Mouse (Mus musculus) stomach, postnatal 0 days (tissue): ENCODE data around the gene Klk15. TPM values are rescaled to one million over a fixed set of nuclear protein-coding genes. Genes with fewer than 3 reads are reported as not detected.
"Not testable (repeated sequence)": the region's sequence is repeated elsewhere in the genome, so short reads cannot be mapped to it uniquely, and the experiment has no call there.

ENCODE experiments used
- ATAC-seq: fragments of 200-750 bp; cut with Nextera tagmentation; 2 replicates; pipeline ENCODE4 v1.8.0; 2017; ENCODE audit not compliant: low FRiP score, low TSS enrichment
- DNase-seq: peaks from one replicate; pipeline ENCODE4 v3.0.0-alpha.2; 2016; ENCODE audit warnings: low spot score
- H3K27ac ChIP-seq: fragments of 300-500 bp; sonication (generic); replicated peaks from 2 replicates; pipeline ENCODE4 v1.5.1; 2014; ENCODE audit warnings: mild to moderate bottlenecking, control low read depth
- H3K27me3 ChIP-seq: fragments of 300-500 bp; sonication (generic); 2 replicates; pipeline ENCODE4 v1.6.1; 2014; ENCODE audit warnings: low read length; ENCODE audit not compliant: control insufficient read depth, insufficient read depth
- H3K36me3 ChIP-seq: fragments of 300-500 bp; sonication (generic); 2 replicates; pipeline ENCODE4 v1.6.1; 2014; ENCODE audit warnings: low read length, mixed read lengths; ENCODE audit not compliant: control insufficient read depth, insufficient read depth
- H3K4me1 ChIP-seq: fragments of 300-500 bp; sonication (generic); replicated peaks from 2 replicates; pipeline ENCODE4 v1.6.1; 2014; ENCODE audit warnings: antibody characterized with exemption; ENCODE audit not compliant: control insufficient read depth, insufficient read depth
- H3K4me2 ChIP-seq: fragments of 300-500 bp; sonication (generic); replicated peaks from 2 replicates; pipeline ENCODE4 v1.6.1; 2014; ENCODE audit warnings: low read depth, mild to moderate bottlenecking, control low read depth, moderate library complexity
- H3K4me3 ChIP-seq: fragments of 300-500 bp; sonication (generic); 2 replicates; pipeline ENCODE4 v1.5.1; 2014; ENCODE audit warnings: low read depth, low read length, control low read depth
- H3K9ac ChIP-seq: fragments of 300-500 bp; sonication (generic); 2 replicates; pipeline ENCODE4 v1.6.1; 2014; ENCODE audit warnings: mild to moderate bottlenecking, low read length, control low read depth, mixed read lengths
- H3K9me3 ChIP-seq: fragments of 300-500 bp; sonication (generic); 2 replicates; pipeline ENCODE4 v1.6.1; 2016; ENCODE audit warnings: low read length; ENCODE audit not compliant: control insufficient read depth
- CTCF ChIP-seq: IDR thresholded peaks from 2 replicates; pipeline ENCODE4 v1.5.1; 2016; ENCODE audit warnings: antibody characterized with exemption, low read depth, mild to moderate bottlenecking, moderate library complexity
- EP300 ChIP-seq: optimal IDR thresholded peaks from 2 replicates; pipeline ENCODE3; 2016; ENCODE audit warnings: antibody characterized with exemption
- WGBS: fragments of 180-500 bp; shearing (Covaris S2); extraction: QIAGEN DNeasy Blood & Tissue Kit; methylation state at CpG from one replicate; pipeline ENCODE4 v1.1.7; 2014; 5-methylcytosine and 5-hydroxymethylcytosine counted together
- polyA plus RNA-seq: library from polyadenylated mRNA; unstranded; fragments of >200 nt; fragmentation: Nextera tagmentation; extraction: Ambion mirVana; gene quantifications from 2 replicates; pipeline ENCODE4 v1.2.1, GENCODE M21; 2015

Gene Klk15
- polyA plus RNA-seq, 1 experiment from 2014 or later: not detected

GRCm38 (mm10) chr7:43928521-43928920 lies 5.0 kb upstream of the Klk15 start:
- Histone ChIP-seq H3K9me3 (no peaks in the 10 kb centered on the region), H3K27ac (no peak overlapping the region), H3K4me2 (no peak overlapping the region), H3K27me3 (no peaks in the 10 kb centered on the region), H3K36me3 (no peaks in the 10 kb centered on the region), H3K4me1 (no peaks in the 10 kb centered on the region), H3K9ac (no peak overlapping the region), H3K4me3 (no peak overlapping the region)
- peak; percentile 54; the same call in 1 of the 2 replicates for ATAC-seq
- 34% methylated on average over 4 of the region's 4 CpGs for WGBS
- peak; percentile 65 for TF ChIP-seq CTCF
- TF ChIP-seq EP300: no peak
- DNase-seq: peak; percentile 48

DNA sequence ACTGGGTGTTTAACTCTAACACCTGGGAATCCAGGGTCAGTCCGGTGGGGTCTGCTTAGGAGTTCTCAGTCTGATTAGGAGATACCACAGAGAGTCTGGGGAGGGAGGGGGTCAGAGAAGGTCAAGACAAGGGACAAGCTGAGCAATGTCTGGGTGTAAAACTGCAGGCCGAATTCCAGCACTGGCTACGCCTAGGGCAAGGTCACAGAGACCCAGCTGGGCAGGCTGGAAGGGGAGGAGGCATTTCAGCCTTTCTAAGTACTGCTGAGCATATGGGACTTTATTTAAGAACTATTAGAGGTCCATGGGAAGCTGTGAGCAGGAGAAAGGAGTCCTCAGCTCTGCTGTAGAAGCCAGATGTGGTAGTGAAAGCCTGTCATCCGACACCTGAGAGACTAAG lies 1.2 kb upstream of the Klk15 start:
- Histone ChIP-seq H3K27me3 (no peaks in the 10 kb centered on the region), H3K27ac (no peak overlapping the region), H3K36me3 (no peaks in the 10 kb centered on the region), H3K9ac (no peak overlapping the region), H3K9me3 (no peaks in the 10 kb centered on the region), H3K4me3 (no peak overlapping the region), H3K4me2 (no peak overlapping the region), H3K4me1 (no peaks in the 10 kb centered on the region)
- DNase-seq (no peak), ATAC-seq (no peak)
- no peak for TF ChIP-seq EP300
- TF ChIP-seq CTCF: no peak
- 53% methylated on average over 4 of the region's 4 CpGs for WGBS

- H3K9me3 ChIP-seq: no peaks in the 10 kb centered on the region
- H3K36me3 ChIP-seq: no peaks in the 10 kb centered on the region
- ATAC-seq (no peak), DNase-seq (no peak)
- no peak overlapping the region for H3K4me2 ChIP-seq
- WGBS: 38% methylated on average over 3 of the region's 3 CpGs
- H3K27ac ChIP-seq: no peak overlapping the region
- H3K27me3 ChIP-seq: no peaks in the 10 kb centered on the region
- H3K4me1 ChIP-seq: no peaks in the 10 kb centered on the region
- TF ChIP-seq CTCF (no peak), EP300 (no peak)
- no peak overlapping the region for H3K9ac ChIP-seq
- no peak overlapping the region for H3K4me3 ChIP-seq
Observed at GRCm38 (mm10) chr7:43934747-43935146, 1.2 kb downstream of the Klk15 start.

DNA sequence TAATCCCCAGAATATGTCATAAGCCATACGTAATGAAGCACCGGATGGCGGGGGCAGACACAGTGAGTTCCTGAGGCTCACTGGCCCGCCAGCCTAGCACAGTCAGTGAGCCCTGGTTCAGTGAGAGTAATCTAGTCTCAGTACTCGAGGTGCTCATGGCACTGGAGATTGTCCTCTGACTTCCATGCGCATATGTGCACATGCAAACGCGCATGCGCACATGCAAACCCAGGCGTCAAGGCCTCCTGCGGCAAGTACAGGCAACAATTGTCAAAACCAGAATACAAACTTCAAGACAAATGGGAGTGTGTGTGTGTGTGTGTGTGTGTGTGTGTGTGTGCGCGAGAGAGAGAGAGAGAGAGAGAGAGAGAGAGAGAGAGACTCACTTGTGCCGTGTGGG lies 3.0 kb downstream of the Klk15 start:
- H3K4me2 ChIP-seq: no peak overlapping the region
- ATAC-seq (no peak), DNase-seq (no peak)
- no peak overlapping the region for H3K9ac ChIP-seq
- H3K27ac ChIP-seq: no peak overlapping the region
- no peaks in the 10 kb centered on the region for H3K27me3 ChIP-seq
- no peaks in the 10 kb centered on the region for H3K9me3 ChIP-seq
- WGBS: 75% methylated on average over 13 of the region's 14 CpGs
- TF ChIP-seq CTCF (no peak), EP300 (no peak)
- no peaks in the 10 kb centered on the region for H3K36me3 ChIP-seq
- H3K4me3 ChIP-seq: no peak overlapping the region
- no peaks in the 10 kb centered on the region for H3K4me1 ChIP-seq

DNA sequence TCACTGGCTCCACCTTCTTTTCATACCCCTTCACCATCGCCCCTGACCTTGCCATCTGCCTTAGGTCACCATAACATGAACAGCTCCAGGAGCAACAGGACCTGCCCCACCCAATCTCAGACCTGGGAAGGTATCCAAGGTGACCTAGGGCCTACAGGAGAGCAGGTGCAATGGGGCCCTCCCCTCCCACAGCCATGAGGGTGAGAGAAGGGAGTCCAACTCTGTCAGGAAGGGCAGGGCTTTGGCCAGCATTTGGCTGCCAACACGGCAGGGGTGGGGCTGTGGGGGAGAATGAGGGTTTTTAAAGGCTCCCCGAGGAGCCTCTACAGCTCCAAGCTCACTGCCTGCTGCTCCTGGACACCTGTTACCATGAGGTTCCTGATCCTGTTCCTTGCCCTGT lies 8.8 kb downstream of the Klk15 start:
- WGBS: 41% methylated on average over 3 of the region's 3 CpGs
- not testable (repeated sequence) for H3K4me2 ChIP-seq, H3K9ac ChIP-seq, H3K36me3 ChIP-seq, H3K4me3 ChIP-seq, H3K27me3 ChIP-seq, H3K27ac ChIP-seq, H3K4me1 ChIP-seq, DNase-seq, H3K9me3 ChIP-seq
- ATAC-seq: peak; percentile 26; the same call in 1 of the 2 replicates

GRCm38 (mm10) chr7:43944727-43945264 lies 11.3 kb downstream of the Klk15 start:
- no peak for TF ChIP-seq CTCF
- no peak for TF ChIP-seq EP300
- Histone ChIP-seq H3K9me3 (no peaks in the 10 kb centered on the region), H3K27me3 (no peaks in the 10 kb centered on the region), H3K9ac (no peak overlapping the region), H3K36me3 (no peaks in the 10 kb centered on the region), H3K4me3 (no peak overlapping the region), H3K4me2 (no peak overlapping the region), H3K27ac (no peak overlapping the region), H3K4me1 (no peaks in the 10 kb centered on the region)
- ATAC-seq (no peak), DNase-seq (no peak)
- WGBS: 55% methylated on average over 3 of the region's 3 CpGs
